Mouse (Mus musculus) myocyte (in vitro differentiated cells): Measurements from ENCODE around the gene Nlrp6.

Experiments
- CEBPB ChIP-seq: IDR thresholded peaks from 2 replicates; pipeline ENCODE4 v1.6.1; 2011; ENCODE audit warnings: mild to moderate bottlenecking, moderate library complexity; ENCODE audit not compliant: poor library complexity, insufficient read depth, severe bottlenecking
- MAX ChIP-seq: IDR thresholded peaks from one replicate; pipeline ENCODE4 v1.6.1; 2011; ENCODE audit warnings: low read depth, mild to moderate bottlenecking, control low read depth
- MYOG ChIP-seq, 3 experiments: IDR thresholded peaks; one replicate each; pipeline ENCODE4 v1.6.1; 2011; ENCODE audit warnings: control low read depth in 2 of 3, low read depth in 2 of 3, mild to moderate bottlenecking in 2 of 3; ENCODE audit not compliant: insufficient read length in 2 of 3, control insufficient read depth in 1 of 3, insufficient read depth in 1 of 3
- POLR2A ChIP-seq: IDR thresholded peaks from one replicate; pipeline ENCODE4 v1.6.1; 2011; ENCODE audit warnings: low read depth, mild to moderate bottlenecking, control low read depth, moderate library complexity; ENCODE audit not compliant: insufficient read length
- TCF12 ChIP-seq: IDR thresholded peaks from one replicate; pipeline ENCODE4 v1.6.1; 2011; ENCODE audit warnings: mild to moderate bottlenecking, control low read depth; ENCODE audit not compliant: poor library complexity, insufficient read depth, severe bottlenecking
- USF1 ChIP-seq: IDR thresholded peaks from one replicate; pipeline ENCODE4 v1.6.1; 2011; ENCODE audit warnings: low read depth, mild to moderate bottlenecking, control low read depth, moderate library complexity

DNA sequence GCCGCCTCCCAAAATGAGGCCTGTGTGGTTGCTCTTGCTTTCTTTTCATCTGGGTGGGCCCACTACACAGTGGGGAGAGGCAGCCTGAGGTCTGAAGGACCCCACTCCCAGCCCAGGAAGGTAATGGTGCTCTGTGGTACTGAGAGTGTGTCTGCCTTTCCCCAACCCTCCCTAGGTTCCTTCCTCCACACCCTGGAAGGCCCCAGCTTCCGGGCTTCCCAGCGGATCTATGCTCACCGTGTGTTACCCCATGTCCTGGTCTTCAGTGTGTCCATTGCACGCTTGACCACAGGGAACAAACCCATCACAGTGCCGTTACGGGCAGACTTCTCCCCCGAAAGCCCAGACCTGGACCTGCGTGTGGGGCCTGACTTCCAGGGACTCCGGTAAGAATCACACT lies 22.1 kb downstream of the Nlrp6 start:
- TF ChIP-seq MAX: no peak
- no peak for TF ChIP-seq POLR2A
- no peak for TF ChIP-seq CEBPB
- no peak for TF ChIP-seq MYOG (IDR thresholded peaks at IDR 0.05; ENCODE audit: control insufficient read depth in 1 of 3, insufficient read depth in 1 of 3, insufficient read length in 2 of 3, low read depth in 2 of 3)
- no peak for TF ChIP-seq USF1
- TF ChIP-seq TCF12: no peak
